Mouse (Mus musculus) thymus, adult 2 months (tissue): ENCODE measurements around the gene Thbs4.

Source experiments
- CTCF ChIP-seq: fragments of 200-500 bp; IDR thresholded peaks from 2 replicates; pipeline ENCODE4 v1.5.1; 2012; ENCODE audit warnings: mild to moderate bottlenecking, control low read depth, low read length, moderate library complexity, borderline replicate concordance; ENCODE audit not compliant: control insufficient read depth, poor library complexity, insufficient read depth; ENCODE audit errors: extremely low read depth
- POLR2A ChIP-seq: fragments of 200-500 bp; IDR thresholded peaks from 2 replicates; pipeline ENCODE4 v1.6.1; 2012; ENCODE audit warnings: mild to moderate bottlenecking, low read length, control low read depth, moderate library complexity; ENCODE audit not compliant: control insufficient read depth, poor library complexity, insufficient read depth; ENCODE audit errors: extremely low read depth

DNA sequence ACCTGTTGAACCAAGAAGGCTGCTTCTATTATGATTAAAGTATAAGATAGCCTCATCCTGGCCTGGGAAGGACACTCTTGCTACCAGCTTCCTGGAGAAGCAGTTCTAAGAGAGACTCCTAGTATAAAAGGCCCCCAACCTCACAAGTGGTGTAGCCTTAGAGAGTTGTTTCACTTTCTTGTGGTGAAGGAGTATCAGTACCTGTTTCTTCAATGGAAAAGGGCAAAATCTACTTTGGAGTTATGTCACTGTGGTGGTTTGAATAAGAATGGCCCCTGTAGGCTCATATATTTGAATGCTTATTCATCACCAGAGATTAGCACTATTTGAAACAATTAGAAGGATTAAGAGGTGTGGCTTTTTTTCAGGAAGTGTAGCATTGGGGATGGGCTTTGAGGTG lies 12.2 kb upstream of the Thbs4 start:
- no peak for TF ChIP-seq CTCF
- TF ChIP-seq POLR2A, result no peak
